Mouse (Mus musculus): ENCODE measurements around the gene Dusp14.
A peak's percentile ranks its signal among the peaks of the same experiment; 100 is the strongest.

Gene Dusp14

DNA sequence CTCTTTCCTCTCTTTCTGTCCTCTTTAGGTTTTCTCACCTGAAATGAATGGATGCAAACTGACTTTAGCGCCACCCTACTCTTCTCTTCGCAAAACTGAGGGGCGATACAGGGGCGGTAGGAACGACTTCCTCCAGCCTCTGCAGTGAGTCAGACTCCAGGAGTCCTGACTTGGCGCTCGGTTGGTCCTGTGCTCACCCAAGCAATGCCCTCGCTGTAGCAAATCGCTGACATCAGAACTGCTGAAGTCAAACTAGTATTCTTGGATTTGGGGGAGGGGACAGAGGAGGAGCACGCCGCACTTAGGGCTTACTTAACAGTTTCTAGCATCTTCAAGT lies at the start of gene Dusp14:
Dusp14 (minus strand) TSS at position 228 of the 337 bp plus-strand sequence.
- DNase-seq, result no peak

DNA sequence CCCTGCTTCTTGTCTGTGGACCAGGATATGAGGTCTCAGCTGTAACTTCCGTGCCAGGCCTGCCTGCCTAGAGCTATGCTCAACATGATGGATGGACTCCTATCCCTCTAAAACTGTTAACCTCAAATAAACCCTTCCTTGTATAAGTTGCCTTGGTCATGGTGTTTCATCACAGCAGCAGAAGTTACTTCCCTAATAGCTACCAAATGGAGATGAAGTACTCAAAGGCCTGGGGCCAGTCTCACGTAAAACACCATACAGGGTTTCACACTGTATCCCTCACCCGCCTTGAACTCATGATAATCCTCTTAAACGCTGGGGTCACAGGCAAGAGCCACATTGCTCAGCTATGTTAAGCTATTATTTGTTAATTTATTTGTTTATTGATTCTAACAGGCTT lies 48.4 kb upstream of the Dusp14 start:
- no peak for DNase-seq

DNA sequence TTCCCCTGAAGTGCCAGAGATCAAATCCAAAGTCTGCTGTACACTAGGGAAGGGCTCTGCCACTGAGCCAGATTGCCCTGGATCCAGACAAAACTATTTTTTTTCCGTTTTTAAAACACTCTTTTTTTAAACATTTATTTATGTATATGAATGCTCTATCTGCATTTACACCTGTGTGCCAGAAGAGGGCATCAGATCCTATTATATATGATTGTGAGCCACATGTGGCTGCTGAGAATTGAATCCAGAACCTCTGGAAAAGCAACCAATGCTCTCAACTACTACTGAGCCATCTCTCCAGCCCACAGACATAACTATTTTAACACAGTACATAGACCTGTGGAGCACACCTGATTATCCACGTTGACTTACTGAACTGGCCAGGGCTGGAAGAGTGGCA lies 47.2 kb upstream of the Dusp14 start:
- no peak for DNase-seq

DNA sequence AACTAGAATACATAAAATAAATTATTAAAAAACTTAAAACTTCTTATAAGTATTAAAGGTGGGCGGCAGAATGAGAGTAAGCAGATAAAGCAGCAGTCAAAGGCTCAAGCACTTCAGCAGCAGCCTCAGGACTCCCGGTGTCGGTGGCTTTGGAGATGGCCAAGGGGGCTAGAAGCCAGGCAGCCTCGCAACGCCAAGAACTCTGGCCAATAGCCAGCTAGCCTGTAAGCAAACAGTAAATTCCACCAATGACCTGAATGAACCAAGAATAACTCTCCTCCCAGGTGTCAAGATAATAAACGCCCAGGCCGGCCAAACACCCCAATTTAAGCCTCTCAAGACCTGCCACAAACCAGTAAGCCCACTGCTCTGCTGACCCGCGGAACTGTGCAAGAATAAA lies 46.6 kb upstream of the Dusp14 start:
- DNase-seq, result no peak

DNA sequence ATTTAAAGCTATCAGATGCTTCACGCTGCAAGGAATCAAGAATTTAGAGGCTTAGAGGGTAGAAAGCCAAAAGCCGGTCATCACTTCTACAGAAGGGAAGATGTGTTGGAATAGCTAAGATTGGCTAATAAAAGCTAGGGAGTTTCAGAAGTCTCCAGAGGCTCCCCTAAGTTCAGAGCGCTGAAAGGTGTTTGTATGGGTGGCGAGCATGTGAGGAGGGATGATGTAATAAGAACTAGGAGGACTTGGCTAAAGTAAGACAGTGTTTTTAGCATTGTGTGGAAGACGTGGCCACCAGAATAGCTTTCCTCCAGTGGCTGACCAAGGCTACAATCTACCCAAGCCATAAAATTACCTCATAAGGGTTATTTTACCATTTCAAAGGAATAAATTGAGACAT lies 44.6 kb upstream of the Dusp14 start:
- DNase-seq, result no peak

DNA sequence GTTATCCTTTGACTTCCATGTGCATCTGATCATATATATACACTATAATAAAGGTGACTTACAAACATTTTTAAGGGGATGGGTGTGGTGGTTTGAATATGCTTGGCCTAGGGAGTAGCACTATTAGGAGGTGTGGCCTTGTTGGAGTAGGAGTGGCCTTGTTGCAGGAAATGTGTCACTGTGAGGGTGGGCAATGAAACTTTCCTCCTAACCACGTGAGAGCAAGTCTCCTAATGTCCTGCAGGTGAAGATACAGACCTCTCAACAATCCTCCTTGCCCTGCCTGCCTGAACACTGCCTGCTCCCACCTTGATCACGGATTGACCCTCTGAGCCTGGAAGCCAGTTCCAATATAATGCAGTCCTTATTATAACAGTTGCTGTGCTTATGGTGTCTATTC lies 38.1 kb upstream of the Dusp14 start:
- DNase-seq, result no peak

DNA sequence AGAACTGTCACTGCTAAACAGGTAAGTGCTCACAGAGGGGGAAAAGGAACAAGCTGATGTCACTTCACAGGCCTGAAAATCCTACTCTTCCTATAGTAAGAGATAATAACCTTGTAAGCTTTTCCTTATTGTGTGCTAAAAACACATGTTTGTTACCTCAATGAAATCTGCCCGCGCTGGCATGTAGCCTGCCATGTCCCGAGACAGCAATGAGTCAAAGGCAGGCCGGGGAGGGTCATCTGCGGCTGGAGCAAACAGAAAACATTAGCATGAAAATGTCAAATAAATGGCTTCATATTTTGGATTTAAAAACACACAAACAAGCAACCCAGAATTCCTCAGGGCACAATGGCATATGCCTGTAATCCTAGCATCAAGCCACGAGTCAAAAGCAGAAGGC lies 35.0 kb upstream of the Dusp14 start:
- no peak for DNase-seq

DNA sequence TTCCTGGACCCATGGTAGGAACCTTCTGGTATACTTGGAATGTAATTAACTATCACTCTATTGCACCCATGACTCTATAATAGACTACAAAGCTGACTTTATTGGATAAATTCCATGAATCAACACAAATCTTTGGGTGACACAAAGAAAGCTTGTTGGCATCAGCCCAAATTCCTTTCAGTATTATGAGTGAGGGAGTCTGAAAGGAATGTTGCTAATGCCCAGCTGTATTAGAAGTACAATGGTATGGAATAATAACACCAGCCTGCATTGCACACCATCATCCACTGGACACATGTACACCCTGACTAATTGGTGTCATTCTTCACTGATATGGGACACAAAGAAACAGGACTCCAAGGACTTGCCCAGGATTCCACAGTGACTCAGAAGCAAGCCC lies 32.1 kb upstream of the Dusp14 start:
- no peak for DNase-seq

DNA sequence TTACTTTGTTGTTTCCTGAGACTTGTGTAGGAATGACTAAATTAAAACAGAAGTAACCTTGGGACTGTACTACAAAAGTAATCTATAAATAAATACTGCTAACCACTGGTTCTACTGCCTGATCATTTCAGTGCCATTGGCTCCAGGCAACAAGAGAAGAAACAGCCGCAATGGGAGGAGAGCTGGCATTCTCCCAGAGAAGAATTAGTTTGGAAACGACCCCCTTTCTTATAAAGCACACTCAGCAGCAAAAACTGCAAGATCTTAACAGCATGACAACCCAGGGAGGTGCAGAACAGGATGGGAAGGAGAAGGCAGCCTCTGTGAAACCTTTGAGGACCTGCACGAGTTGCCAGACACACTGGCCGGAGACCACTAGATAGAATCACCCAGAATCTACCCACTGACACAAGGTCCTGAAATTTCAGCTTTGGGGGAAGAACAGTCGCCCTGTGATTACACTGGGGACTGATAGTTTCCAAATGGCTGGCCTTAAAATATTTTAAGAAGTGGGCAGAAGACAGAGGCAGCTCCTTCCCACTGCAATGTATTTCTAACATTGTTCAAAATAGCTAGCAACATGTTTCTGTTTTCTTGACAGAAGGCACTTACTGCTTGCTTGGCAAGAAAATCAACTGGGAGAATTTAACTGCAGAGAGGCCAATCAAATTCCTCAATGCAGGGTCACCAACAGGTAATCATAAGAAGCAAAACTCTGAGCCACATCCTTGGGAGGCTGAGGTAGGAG lies 28.4 kb upstream of the Dusp14 start:
- no peak for DNase-seq

DNA sequence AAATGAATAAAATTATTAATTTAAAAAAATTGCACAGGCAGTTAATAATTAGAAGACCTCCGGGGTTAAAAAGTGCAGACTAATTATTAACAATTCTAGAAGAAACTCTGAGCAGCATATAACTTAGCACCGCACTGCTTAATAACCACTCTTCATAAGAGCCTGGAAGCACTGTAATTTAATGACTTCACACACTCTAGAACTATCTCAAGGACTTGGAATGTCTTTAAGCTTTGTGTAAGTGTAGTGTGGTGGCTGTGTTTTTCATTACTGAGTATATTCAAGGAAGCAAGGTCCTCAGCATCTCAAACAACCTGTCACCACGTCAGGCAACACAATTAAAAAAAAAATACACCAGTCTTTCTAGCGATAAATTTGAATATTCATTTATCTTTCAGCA lies 26.0 kb upstream of the Dusp14 start:
- no peak for DNase-seq

DNA sequence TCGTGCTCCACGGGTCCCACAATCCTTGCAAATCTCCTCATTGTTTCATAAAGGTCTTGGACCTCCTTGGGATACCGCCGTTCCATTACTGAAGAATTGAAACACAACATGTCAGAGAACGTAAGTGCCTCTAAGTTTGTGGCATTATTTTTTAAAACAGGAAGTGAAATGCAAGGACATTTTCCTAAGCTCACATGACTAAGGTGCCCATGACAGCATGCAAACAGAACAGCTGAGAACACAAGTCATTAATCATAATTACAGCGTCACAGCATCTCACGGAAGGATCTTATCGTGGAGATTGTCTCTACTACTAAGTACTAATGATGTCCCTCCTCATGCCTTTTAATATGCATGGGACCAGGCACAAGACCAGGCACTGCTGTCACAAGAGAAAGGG lies 21.5 kb upstream of the Dusp14 start:
- DNase-seq, result no peak

DNA sequence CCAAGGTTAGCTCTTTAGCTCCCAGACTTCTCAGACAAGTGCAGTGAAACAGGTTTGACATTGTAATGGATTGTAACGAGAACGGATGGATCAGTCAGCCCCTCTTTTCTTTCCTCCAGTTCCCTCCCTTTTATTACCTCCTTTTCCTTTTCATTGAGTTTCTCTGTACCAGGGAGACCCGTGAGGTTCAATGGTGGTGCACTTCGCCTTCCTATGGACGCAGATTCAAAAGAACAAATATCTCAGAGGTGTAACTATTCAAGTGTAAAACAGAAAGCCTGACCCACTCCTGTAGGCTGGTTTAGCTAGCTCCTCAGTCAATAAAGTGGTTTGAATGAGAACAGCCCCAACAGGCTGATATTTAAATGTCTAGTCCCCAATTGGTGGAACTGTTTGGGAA lies 12.8 kb upstream of the Dusp14 start:
- DNase-seq, result no peak

DNA sequence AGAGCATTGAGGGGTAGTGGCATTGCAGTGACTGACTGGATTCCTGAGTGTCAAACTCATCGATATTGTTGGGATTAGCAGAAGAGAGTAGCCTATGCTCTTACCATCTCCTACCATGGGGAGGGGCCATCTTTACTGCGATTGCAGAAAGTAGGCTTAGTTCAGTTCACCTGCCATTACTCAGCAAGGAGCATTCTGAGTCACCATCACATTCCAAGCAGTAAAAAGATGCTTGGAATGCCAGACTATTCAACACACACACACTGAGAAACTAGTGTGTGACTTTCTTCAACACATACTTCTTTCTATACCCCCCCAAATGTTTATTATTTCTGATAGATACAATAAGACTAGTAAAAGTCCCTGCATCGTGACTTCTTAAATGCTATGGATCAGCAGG lies 11.3 kb upstream of the Dusp14 start:
- no peak for DNase-seq

DNA sequence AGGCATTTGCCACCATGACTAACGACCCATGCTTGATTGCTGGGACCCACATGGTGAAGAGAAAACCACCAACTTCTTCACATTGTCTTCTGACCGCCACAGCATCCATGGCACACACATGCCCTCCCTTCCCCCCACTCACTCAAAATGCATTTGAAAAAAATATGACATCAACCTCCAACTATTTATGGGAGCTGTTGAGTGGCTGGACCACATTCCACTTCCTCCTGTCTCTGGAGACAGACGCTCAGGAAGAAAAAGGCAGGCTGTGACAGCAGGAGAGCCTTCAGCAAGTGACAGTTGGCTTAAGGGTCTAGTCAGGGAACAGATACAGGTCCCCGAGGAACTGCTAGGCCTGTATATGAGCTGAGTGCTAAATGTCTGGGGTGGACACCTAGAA lies 10.8 kb upstream of the Dusp14 start:
- no peak for DNase-seq

DNA sequence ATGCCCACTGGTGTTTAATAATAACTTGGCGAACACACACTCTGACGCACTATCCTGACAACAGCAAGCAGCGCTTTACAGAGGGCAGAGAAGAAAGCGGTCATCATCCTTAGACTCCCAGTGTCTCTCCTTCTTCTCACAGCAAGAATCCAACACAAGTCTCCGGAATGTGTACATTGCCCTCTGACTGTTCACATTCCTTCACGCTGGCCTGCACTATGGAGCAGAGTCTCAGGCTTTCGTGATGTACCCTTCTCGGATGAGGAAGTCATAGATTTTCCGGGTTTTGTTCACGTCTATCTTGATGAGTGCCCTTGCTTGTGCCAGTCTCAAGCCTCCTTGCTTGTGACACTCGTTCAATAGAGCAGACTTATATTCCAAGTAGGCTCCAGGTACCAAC lies 10.3 kb upstream of the Dusp14 start:
- DNase-seq, result no peak

DNA sequence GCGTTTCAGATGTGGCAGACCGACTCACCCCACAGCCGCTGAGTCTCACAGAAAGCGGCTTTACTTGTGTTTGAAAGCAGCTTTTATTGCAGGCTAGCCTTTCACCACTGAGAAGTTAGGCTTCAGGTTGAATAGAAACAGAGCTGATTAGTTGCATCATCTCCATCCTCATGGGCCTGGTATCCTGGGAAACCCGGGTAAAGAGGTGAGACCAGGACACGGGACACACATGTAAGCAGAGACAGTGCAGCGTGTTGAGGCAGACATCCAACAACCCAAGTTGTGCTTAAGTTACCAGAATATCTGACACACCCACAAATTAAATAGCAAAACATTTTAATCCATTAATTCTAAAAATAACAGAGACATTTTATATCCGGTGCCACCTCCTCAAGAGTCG lies 9.5 kb upstream of the Dusp14 start:
- DNase-seq, result no peak

DNA sequence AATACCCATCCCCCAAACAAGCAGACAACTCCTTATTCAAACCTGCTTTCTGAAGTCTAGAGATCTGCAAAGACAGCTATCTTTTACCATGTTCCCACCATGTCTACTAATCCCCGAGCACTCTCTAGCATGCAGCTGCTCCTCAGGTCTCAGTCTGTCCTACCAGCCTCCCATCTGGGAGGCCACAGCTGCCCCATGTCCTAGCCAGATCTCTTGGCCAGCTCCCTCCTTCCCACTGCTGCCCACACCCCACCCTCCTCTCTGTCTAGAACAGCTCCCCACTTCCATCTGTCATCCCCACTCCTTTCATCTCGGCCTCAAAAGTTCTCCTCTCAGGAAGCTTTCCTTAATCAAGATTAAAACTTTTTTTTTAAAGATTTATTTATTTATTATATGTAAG lies 7.9 kb upstream of the Dusp14 start:
- no peak for DNase-seq

DNA sequence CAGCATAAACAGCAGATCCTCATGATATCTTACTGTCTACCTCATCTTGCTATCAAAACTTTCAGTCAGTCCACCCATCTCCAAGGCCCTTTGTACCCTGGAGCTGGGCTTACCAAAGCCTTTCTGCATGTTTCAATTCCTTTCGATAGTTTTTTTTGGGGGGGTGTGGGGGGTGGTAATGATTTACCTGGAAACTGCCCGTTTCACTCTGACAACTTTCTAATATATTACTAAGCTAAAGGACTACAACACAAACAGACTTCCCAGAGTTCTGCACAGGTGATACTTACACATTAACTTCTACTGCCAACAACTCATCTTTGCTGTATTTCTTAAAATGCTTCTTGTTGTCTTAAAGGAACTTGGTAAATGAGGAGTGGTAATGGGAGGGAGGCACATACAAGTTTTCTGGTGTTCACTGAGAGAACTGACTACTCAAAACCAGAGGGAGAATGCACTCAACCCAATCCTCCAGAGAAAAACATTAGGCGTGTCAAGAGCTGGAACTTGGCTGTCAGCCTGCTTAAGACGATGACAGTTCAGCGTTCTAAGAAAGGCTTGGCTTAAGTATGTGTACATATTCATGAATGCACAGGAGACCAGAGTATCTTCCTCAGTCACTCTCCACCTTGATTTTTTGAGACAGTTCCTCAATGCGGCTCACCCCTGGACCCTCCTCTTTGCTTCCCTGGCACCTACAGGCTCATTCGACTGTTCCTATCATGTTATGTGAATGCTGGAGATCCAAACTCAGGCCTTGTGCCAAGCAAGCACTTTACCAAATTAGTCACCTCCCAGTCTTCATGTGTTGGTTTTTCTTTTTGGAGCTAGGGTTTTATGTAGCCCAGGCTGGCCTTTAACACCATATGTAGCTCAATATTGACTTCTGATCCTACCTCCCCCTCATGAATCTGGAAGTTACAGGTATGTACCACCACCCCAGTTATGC lies 5.0 kb upstream of the Dusp14 start:
- DNase-seq, result no peak

DNA sequence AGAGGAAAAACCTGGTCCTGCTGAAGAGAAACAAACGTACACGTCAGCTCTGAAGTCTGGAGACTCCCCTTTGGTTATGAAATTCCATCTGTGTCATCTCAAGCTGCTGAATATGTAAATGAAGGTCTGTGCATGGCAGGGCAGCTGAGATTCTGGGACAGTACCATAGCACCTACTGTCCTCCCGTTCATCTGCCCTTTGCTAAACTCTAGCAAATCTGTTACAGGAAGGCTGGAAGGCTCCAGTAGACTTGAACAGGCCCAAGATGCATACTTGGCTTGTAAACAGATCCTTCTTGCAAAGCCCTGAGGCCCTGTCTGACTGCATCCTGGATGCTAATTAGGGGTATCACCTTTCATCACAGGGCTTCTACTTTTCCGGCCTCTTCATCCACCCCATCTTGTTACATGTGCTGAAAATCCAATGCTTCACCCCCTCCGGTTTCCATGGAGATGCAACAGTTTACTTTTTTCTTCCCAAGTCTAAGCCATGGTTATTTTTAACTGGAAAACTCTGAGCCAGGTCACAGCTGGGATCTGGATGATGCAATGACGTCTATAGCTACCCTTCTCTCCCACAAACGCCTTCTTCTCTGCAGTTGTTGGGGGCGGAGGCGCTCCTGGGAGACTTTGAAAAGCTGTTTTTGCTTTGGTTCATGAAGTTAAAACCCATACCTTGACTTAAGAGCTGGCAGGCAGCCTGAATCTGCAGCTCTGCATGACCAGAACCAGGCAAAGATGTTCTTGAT lies 4.0 kb upstream of the Dusp14 start:
- DNase-seq, result peak; percentile 38

DNA sequence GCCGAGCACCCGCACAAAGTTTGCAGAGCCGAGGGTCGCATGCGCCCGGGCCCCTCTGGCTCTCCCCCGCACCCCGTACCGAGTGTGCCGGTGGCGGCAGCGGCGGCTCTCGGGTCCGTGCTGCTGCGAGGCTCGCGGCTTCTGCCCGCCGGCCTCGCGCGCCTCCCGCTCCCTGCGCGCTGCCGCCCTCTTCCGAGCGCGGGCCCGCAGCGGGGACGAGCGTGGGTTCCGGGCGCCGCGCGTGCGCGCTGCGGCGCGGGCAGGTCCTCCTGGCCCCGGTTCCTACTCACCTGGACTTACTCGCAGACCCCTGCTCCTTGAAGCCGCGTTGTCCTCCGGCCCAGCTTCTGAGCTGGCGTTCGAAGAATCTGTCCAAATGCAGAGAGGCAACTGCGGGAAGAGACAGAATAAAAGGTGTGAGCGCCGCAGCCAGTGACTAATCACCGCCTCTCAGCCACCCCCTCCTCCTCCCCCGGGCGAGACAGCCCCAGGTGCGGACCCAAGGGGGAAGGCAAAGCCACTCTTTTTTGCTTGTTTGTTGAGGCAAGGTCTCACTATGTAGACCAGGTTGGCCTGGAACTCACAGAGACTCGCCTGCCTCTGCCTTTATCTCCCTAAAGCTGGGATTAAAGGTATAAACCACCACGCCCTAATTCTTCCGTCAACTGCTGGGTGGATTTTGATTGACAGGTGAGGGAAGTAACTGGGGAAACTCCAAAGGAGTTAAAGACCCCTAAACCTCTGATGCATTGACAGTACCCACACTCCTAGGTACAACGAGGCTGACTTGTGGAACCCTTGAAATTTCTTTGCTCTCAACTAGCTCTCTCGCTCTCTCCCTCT lies 649 bp downstream of the Dusp14 start:
- DNase-seq, result peak; percentile 40

DNA sequence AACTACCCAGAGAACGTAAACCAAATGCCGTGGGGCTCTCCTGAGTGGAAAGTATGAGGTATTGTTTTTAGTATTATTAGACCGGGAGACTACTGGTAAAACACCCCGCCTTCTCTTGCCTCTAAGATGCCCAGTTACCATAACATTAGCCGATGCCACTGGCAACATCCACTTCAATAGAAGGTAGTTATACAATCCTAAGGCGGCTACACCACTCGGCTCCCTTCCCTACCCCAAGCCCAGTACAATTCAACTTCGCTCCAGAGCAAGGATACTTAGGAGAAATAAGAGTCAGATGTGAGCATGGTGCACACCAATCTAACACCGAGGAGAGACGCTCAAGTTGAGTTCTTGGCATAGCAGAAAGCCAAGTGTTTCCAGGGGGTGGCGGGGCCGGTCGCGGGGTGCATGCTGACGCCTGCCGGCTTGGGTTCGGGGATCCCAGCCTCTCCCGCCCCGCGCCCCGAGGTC lies 1.3 kb downstream of the Dusp14 start:
- no peak for DNase-seq

DNA sequence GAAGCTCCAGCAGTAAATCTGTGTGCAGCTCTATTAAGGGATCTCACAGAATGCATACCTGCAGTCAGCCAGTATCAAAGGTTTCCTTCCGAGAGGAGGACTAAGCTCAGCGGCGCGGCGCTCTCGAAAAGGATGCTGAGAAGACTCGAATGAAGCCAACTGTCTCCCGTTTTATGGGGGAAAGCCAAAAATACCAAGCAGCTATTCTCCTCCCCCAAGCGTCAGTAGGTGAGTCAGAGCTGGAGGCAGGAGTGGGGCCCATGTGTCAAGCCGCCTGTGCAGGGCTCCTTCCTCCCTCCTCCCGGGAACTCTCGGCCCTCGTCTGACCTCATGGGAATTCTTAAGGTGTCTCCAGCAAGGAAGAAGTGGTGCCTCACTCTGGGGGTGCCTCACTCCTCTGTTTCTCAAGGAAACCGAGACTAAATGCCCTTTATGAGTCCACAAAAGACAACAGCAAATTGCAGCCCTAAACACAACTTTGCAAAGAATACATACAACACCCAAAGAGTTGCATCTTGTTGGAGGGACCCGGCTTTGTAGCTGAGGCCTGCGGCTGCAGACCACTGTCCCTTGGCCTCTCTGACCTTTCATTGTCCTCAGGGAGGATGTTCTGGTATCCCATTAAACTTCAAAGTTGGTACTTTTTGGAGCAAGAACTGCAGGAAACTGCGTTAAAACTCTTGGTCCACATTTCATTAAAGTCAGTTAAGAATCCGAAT lies 2.0 kb downstream of the Dusp14 start:
- peak; percentile 45 for DNase-seq
